Mouse (Mus musculus): ENCODE results near the gene Ankrd12. TPM values are rescaled to one million over a fixed set of nuclear protein-coding genes. Genes with fewer than 3 reads are reported as not detected.
"Not testable (repeated sequence)": the region's sequence is repeated elsewhere in the genome, so short reads cannot be mapped to it uniquely, and the experiment has no call there.

Gene Ankrd12
- polyA plus RNA-seq, 1 experiment from 2014 or later: 16.1 TPM

- Histone ChIP-seq H3K36me3 (peaks cover 32% of the 10 kb centered on the region), H3K9ac (peak overlapping the region; percentile 92), H3K4me2 (peak overlapping the region; percentile 86), H3K9me3 (no peaks in the 10 kb centered on the region), H3K27me3 (replicated peaks) (no peaks in the 10 kb centered on the region), H3K27ac (replicated peaks) (peak overlapping the region; percentile 94), H3K4me3 (peak overlapping the region; percentile 95), H3K4me1 (peaks cover 20% of the 10 kb centered on the region)
- peak; percentile 66 for ATAC-seq (ENCODE audit: extremely low read depth, insufficient number of reproducible peaks, low FRiP score, low TSS enrichment)
- WGBS: under 1% methylated on average over 74 of the region's 95 CpGs
Measured at GRCm38 (mm10) chr17:66076174-66076927, 538 bp downstream of the Ankrd12 start.

GRCm38 (mm10) chr17:66075827-66076173 is 1.1 kb downstream of the Ankrd12 start:
- Histone ChIP-seq H3K9me3 (no peaks in the 10 kb centered on the region), H3K4me2 (peak overlapping the region; percentile 86), H3K9ac (peak overlapping the region; percentile 92), H3K36me3 (peaks cover 27% of the 10 kb centered on the region), H3K27ac (replicated peaks) (peak overlapping the region; percentile 94), H3K4me1 (peaks cover 20% of the 10 kb centered on the region), H3K27me3 (replicated peaks) (no peaks in the 10 kb centered on the region), H3K4me3 (peak overlapping the region; percentile 95)
- no peak for ATAC-seq (ENCODE audit: extremely low read depth, insufficient number of reproducible peaks, low FRiP score, low TSS enrichment)
- 8% methylated on average over 12 of the region's 12 CpGs for WGBS

DNA sequence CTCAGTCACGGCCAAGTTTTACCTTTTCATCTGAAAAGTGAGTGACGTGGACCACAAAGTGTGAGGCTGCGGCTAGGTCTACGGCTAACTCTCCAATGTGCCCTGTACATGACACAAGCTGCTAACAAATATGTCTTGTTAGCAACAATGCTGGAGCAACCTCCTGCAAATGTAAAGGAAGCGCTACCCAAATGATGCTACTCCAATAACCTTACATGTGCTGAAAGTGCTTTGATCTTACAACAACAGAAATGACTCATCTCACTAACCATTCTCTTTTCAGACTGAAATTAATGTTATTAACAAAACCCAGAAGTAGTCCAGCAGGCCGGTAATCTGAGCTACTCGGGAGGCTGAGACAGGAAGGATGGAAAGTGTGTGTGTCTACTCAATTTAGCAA is 2.9 kb downstream of the Ankrd12 start:
- H3K9me3 ChIP-seq: no peaks in the 10 kb centered on the region
- no peak for ATAC-seq (ENCODE audit: extremely low read depth, insufficient number of reproducible peaks, low FRiP score, low TSS enrichment)
- H3K27ac ChIP-seq (replicated peaks): no peak overlapping the region
- H3K36me3 ChIP-seq: peaks cover 11% of the 10 kb centered on the region
- no peak overlapping the region for H3K9ac ChIP-seq
- H3K27me3 ChIP-seq (replicated peaks): no peaks in the 10 kb centered on the region
- peaks cover 20% of the 10 kb centered on the region for H3K4me1 ChIP-seq
- H3K4me3 ChIP-seq: no peak overlapping the region
- 87% methylated on average over 7 of the region's 7 CpGs for WGBS
- no peak overlapping the region for H3K4me2 ChIP-seq

DNA sequence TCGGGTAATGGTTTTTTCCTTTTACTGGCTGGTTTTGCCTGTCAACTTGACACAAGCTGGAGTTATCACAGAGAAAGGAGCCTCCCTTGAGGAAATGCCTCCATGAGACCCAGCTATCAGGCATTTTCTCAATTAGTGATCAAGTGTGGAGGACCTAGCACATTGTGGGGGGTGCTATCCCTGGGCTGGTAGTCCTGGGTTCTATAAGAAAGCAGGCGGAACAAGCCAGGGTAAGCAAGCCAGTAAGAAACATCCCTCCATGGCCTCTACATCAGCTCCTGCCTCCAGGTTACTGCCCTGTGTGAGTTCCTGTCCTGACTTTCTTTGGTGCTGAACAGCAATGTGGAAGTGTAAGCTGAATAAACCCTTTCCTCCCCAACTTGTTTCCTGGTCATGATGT is 7.9 kb downstream of the Ankrd12 start:
- H3K9me3 ChIP-seq; H3K9ac ChIP-seq; H3K27ac ChIP-seq (replicated peaks); H3K4me2 ChIP-seq; H3K27me3 ChIP-seq (replicated peaks); ATAC-seq (ENCODE audit: extremely low read depth, insufficient number of reproducible peaks, low FRiP score, low TSS enrichment); H3K36me3 ChIP-seq; H3K4me1 ChIP-seq; H3K4me3 ChIP-seq: not testable (repeated sequence)
- WGBS: 80% methylated on average over 2 of the region's 2 CpGs

GRCm38 (mm10) chr17:66065115-66065514 is 11.8 kb downstream of the Ankrd12 start:
- no peak for ATAC-seq (ENCODE audit: extremely low read depth, insufficient number of reproducible peaks, low FRiP score, low TSS enrichment)

GRCm38 (mm10) chr17:66061241-66061938 is 15.5 kb downstream of the Ankrd12 start:
- Histone ChIP-seq H3K4me2 (peak overlapping the region; percentile 34), H3K4me1 (0 out of 2 replicates have a peak, but pooled peaks cover 6% of the 10 kb centered on the region), H3K36me3 (no peaks in the 10 kb centered on the region), H3K4me3 (no peak overlapping the region), H3K27me3 (replicated peaks) (no peaks in the 10 kb centered on the region), H3K9me3 (no peaks in the 10 kb centered on the region), H3K9ac (no peak overlapping the region), H3K27ac (replicated peaks) (no peak overlapping the region)
- no peak for ATAC-seq (ENCODE audit: extremely low read depth, insufficient number of reproducible peaks, low FRiP score, low TSS enrichment)
- WGBS: 55% methylated on average over 8 of the region's 8 CpGs

More at GRCm38 (mm10) chr17:66065115-66065514, 11.8 kb downstream of the Ankrd12 start:
- Histone ChIP-seq H3K9me3 (no peaks in the 10 kb centered on the region), H3K4me3 (no peak overlapping the region), H3K9ac (no peak overlapping the region), H3K4me2 (no peak overlapping the region), H3K4me1 (0 out of 2 replicates have a peak, but pooled peaks cover 6% of the 10 kb centered on the region), H3K27me3 (replicated peaks) (no peaks in the 10 kb centered on the region), H3K36me3 (no peaks in the 10 kb centered on the region), H3K27ac (replicated peaks) (no peak overlapping the region)
- 63% methylated on average over 4 of the region's 4 CpGs for WGBS

DNA sequence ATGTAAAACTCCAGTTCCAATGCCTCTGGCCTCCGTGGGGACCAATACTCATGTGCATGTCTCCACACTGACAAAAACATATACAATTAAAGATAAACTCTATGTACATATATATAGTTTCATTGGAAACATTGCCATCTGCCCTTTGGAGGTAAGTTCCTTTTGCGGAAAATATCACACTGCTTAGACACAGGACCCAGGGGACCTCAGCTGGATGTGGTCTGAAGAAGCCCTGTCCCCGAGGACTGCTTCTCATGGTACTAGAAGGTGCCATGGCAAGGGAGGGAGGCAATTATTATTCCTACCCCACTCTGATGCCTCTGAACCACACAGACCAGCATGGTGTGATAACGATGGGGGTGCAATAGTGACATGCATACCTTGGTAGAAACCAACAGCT is 18.7 kb downstream of the Ankrd12 start:
- Histone ChIP-seq H3K9ac (no peak overlapping the region), H3K4me2 (no peak overlapping the region), H3K27ac (replicated peaks) (no peak overlapping the region), H3K4me1 (peaks cover 13% of the 10 kb centered on the region; the same call in 1 of the 2 replicates), H3K27me3 (replicated peaks) (no peaks in the 10 kb centered on the region), H3K4me3 (no peak overlapping the region), H3K9me3 (no peaks in the 10 kb centered on the region), H3K36me3 (no peaks in the 10 kb centered on the region)
- WGBS: 84% methylated on average over 4 of the region's 4 CpGs
- ATAC-seq (ENCODE audit: extremely low read depth, insufficient number of reproducible peaks, low FRiP score, low TSS enrichment): no peak

GRCm38 (mm10) chr17:66057145-66057544 is 19.7 kb downstream of the Ankrd12 start:
- Histone ChIP-seq H3K27me3 (replicated peaks) (no peaks in the 10 kb centered on the region), H3K4me2 (no peak overlapping the region), H3K9ac (no peak overlapping the region), H3K4me3 (no peak overlapping the region), H3K4me1 (peaks cover 13% of the 10 kb centered on the region; the same call in 1 of the 2 replicates), H3K27ac (replicated peaks) (no peak overlapping the region), H3K9me3 (no peaks in the 10 kb centered on the region), H3K36me3 (no peaks in the 10 kb centered on the region)
- WGBS: 79% methylated on average over 2 of the region's 2 CpGs
- ATAC-seq (ENCODE audit: extremely low read depth, insufficient number of reproducible peaks, low FRiP score, low TSS enrichment): no peak

DNA sequence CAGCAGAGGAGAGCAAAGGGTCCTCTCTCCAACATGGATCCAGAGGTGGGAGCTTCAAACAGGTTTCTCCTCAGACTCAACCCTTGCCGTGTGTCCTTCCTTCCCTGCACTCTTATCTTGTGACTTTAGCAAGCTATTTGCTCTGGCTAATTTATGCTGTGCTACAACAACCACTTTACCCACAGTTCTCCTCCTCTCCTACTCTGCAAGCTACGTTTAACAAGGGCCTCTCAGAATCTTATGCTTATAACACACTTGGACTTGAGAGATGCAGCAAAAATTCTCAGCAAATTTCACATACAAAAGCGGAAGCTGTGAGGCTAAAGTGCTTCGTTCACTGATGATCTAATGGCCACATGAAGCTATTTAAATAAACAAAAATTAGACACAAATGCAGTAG is 23.5 kb downstream of the Ankrd12 start:
- H3K27ac ChIP-seq (replicated peaks): no peak overlapping the region
- H3K27me3 ChIP-seq (replicated peaks): no peaks in the 10 kb centered on the region
- 54% methylated on average over 4 of the region's 4 CpGs for WGBS
- peaks cover 13% of the 10 kb centered on the region; the same call in 1 of the 2 replicates for H3K36me3 ChIP-seq
- no peak overlapping the region for H3K4me2 ChIP-seq
- no peaks in the 10 kb centered on the region for H3K9me3 ChIP-seq
- H3K4me3 ChIP-seq: no peak overlapping the region
- no peak for ATAC-seq (ENCODE audit: extremely low read depth, insufficient number of reproducible peaks, low FRiP score, low TSS enrichment)
- H3K9ac ChIP-seq: no peak overlapping the region
- H3K4me1 ChIP-seq: peaks cover 7% of the 10 kb centered on the region; the same call in 1 of the 2 replicates

- H3K27ac ChIP-seq (replicated peaks): no peak overlapping the region
- H3K4me1 ChIP-seq: peaks cover 7% of the 10 kb centered on the region; the same call in 1 of the 2 replicates
- no peaks in the 10 kb centered on the region for H3K27me3 ChIP-seq (replicated peaks)
- no peaks in the 10 kb centered on the region for H3K9me3 ChIP-seq
- peaks cover 22% of the 10 kb centered on the region for H3K36me3 ChIP-seq
- H3K4me2 ChIP-seq: no peak overlapping the region
- ATAC-seq (ENCODE audit: extremely low read depth, insufficient number of reproducible peaks, low FRiP score, low TSS enrichment): no peak
- 85% methylated on average over 4 of the region's 4 CpGs for WGBS
- no peak overlapping the region for H3K9ac ChIP-seq
- no peak overlapping the region for H3K4me3 ChIP-seq
Measured at GRCm38 (mm10) chr17:66048795-66049194, 28.1 kb downstream of the Ankrd12 start.

- no peak overlapping the region for H3K4me2 ChIP-seq
- H3K9ac ChIP-seq: no peak overlapping the region
- no peak for ATAC-seq (ENCODE audit: extremely low read depth, insufficient number of reproducible peaks, low FRiP score, low TSS enrichment)
- H3K27ac ChIP-seq (replicated peaks): no peak overlapping the region
- no peaks in the 10 kb centered on the region for H3K9me3 ChIP-seq
- H3K4me1 ChIP-seq: peaks cover 1% of the 10 kb centered on the region; the same call in 1 of the 2 replicates
- no peaks in the 10 kb centered on the region for H3K27me3 ChIP-seq (replicated peaks)
- H3K36me3 ChIP-seq: peaks cover 22% of the 10 kb centered on the region
- WGBS: 68% methylated on average over 5 of the region's 5 CpGs
- no peak overlapping the region for H3K4me3 ChIP-seq
Measured at GRCm38 (mm10) chr17:66048199-66048598, 28.7 kb downstream of the Ankrd12 start.
